Mouse (Mus musculus): ENCODE results near the gene Azin2. TPM values are rescaled to one million over a fixed set of nuclear protein-coding genes. Genes with fewer than 3 reads are reported as not detected.

The Azin2 gene
- total and polyA plus RNA-seq, 2 experiments: 1.7 to 5.7 TPM

- no peak for TF ChIP-seq CTCF (IDR thresholded peaks at IDR 0.05; ENCODE audit: low read depth, low read length)
- no peak for TF ChIP-seq POLR2A (IDR thresholded peaks at IDR 0.05; ENCODE audit: extremely low read depth, insufficient read depth, low read length)
- 0 out of 2 replicates have a peak overlapping the region, but pooled peaks have one; percentile 1 for H3K27ac ChIP-seq (replicated peaks; ENCODE audit: insufficient read depth, low read depth, low read length)
- H3K4me1 ChIP-seq (ENCODE audit: control insufficient read depth, insufficient read depth, low read length): peaks cover 33% of the 10 kb centered on the region
- H3K9ac ChIP-seq (ENCODE audit: low read depth, low read length): no peak overlapping the region
- H3K4me3 ChIP-seq (ENCODE audit: insufficient read depth, low read depth, low read length): no peak overlapping the region
- H3K36me3 ChIP-seq (ENCODE audit: control insufficient read depth, insufficient read depth, low read length): peaks cover 80% of the 10 kb centered on the region
- H3K27me3 ChIP-seq (ENCODE audit: control insufficient read depth, insufficient read depth, low read length): no peaks in the 10 kb centered on the region
- peak; percentile 81 for DNase-seq (ENCODE audit: extremely low read depth, low read depth, low spot score)
- 36% methylated on average over 8 of the region's 8 CpGs for WGBS
- H3K79me2 ChIP-seq (ENCODE audit: control insufficient read depth, insufficient read depth, low read length): peaks cover 10% of the 10 kb centered on the region; the same call in 1 of the 2 replicates
These were observed 41.5 kb upstream of the Azin2 start for GRCm38 (mm10) chr4:129003720-129004119.

- H3K9ac ChIP-seq (ENCODE audit: low read depth, low read length): 0 out of 2 replicates have a peak overlapping the region, but pooled peaks have one; percentile 9
- H3K36me3 ChIP-seq (ENCODE audit: control insufficient read depth, insufficient read depth, low read length): peaks cover 59% of the 10 kb centered on the region
- H3K27ac ChIP-seq (replicated peaks; ENCODE audit: insufficient read depth, low read depth, low read length): peak overlapping the region; percentile 88
- no peak overlapping the region for H3K4me3 ChIP-seq (ENCODE audit: insufficient read depth, low read depth, low read length)
- 10% methylated on average over 3 of the region's 3 CpGs for WGBS
- H3K4me1 ChIP-seq (ENCODE audit: control insufficient read depth, insufficient read depth, low read length): peaks cover 53% of the 10 kb centered on the region
- peaks cover 31% of the 10 kb centered on the region; the same call in 1 of the 2 replicates for H3K79me2 ChIP-seq (ENCODE audit: control insufficient read depth, insufficient read depth, low read length)
- peak; percentile 100 for DNase-seq (ENCODE audit: extremely low read depth, low read depth, low spot score)
- H3K27me3 ChIP-seq (ENCODE audit: control insufficient read depth, insufficient read depth, low read length): no peaks in the 10 kb centered on the region
- no peak for TF ChIP-seq CTCF (IDR thresholded peaks at IDR 0.05; ENCODE audit: low read depth, low read length)
- TF ChIP-seq POLR2A (IDR thresholded peaks at IDR 0.05; ENCODE audit: extremely low read depth, insufficient read depth, low read length): no peak
These were observed 38.5 kb upstream of the Azin2 start for GRCm38 (mm10) chr4:129000786-129001185.

GRCm38 (mm10) chr4:128998401-128998800 lies 36.2 kb upstream of the Azin2 start:
- H3K36me3 ChIP-seq (ENCODE audit: control insufficient read depth, insufficient read depth, low read length): peaks cover 41% of the 10 kb centered on the region
- H3K27me3 ChIP-seq (ENCODE audit: control insufficient read depth, insufficient read depth, low read length): no peaks in the 10 kb centered on the region
- peaks cover 47% of the 10 kb centered on the region for H3K79me2 ChIP-seq (ENCODE audit: control insufficient read depth, insufficient read depth, low read length)
- DNase-seq (ENCODE audit: extremely low read depth, low read depth, low spot score): no peak
- H3K4me3 ChIP-seq (ENCODE audit: insufficient read depth, low read depth, low read length): no peak overlapping the region
- 0 out of 2 replicates have a peak overlapping the region, but pooled peaks have one; percentile 20 for H3K9ac ChIP-seq (ENCODE audit: low read depth, low read length)
- H3K27ac ChIP-seq (replicated peaks; ENCODE audit: insufficient read depth, low read depth, low read length): peak overlapping the region; percentile 20; the same call in 1 of the 2 replicates
- TF ChIP-seq POLR2A (IDR thresholded peaks at IDR 0.05; ENCODE audit: extremely low read depth, insufficient read depth, low read length) (no peak), CTCF (IDR thresholded peaks at IDR 0.05; ENCODE audit: low read depth, low read length) (no peak)
- peaks cover 55% of the 10 kb centered on the region for H3K4me1 ChIP-seq (ENCODE audit: control insufficient read depth, insufficient read depth, low read length)
- 57% methylated on average over 8 of the region's 8 CpGs for WGBS

GRCm38 (mm10) chr4:128997258-128997657 lies 35.0 kb upstream of the Azin2 start:
- Histone ChIP-seq H3K79me2 (ENCODE audit: control insufficient read depth, insufficient read depth, low read length) (peaks cover 48% of the 10 kb centered on the region), H3K4me3 (ENCODE audit: insufficient read depth, low read depth, low read length) (no peak overlapping the region), H3K9ac (ENCODE audit: low read depth, low read length) (peak overlapping the region; percentile 36), H3K27ac (replicated peaks; ENCODE audit: insufficient read depth, low read depth, low read length) (peak overlapping the region; percentile 42), H3K36me3 (ENCODE audit: control insufficient read depth, insufficient read depth, low read length) (peaks cover 31% of the 10 kb centered on the region), H3K27me3 (ENCODE audit: control insufficient read depth, insufficient read depth, low read length) (no peaks in the 10 kb centered on the region), H3K4me1 (ENCODE audit: control insufficient read depth, insufficient read depth, low read length) (peaks cover 56% of the 10 kb centered on the region)
- DNase-seq (ENCODE audit: extremely low read depth, low read depth, low spot score): peak; percentile 82
- TF ChIP-seq POLR2A (IDR thresholded peaks at IDR 0.05; ENCODE audit: extremely low read depth, insufficient read depth, low read length) (no peak), CTCF (IDR thresholded peaks at IDR 0.05; ENCODE audit: low read depth, low read length) (no peak)
- 32% methylated on average over 8 of the region's 8 CpGs for WGBS

GRCm38 (mm10) chr4:128995238-128995637 lies 33.0 kb upstream of the Azin2 start:
- peak overlapping the region; percentile 93; the same call in 1 of the 2 replicates for H3K4me3 ChIP-seq (ENCODE audit: insufficient read depth, low read depth, low read length)
- H3K36me3 ChIP-seq (ENCODE audit: control insufficient read depth, insufficient read depth, low read length): peaks cover 18% of the 10 kb centered on the region
- TF ChIP-seq POLR2A (IDR thresholded peaks at IDR 0.05; ENCODE audit: extremely low read depth, insufficient read depth, low read length) (no peak), CTCF (IDR thresholded peaks at IDR 0.05; ENCODE audit: low read depth, low read length) (no peak)
- H3K79me2 ChIP-seq (ENCODE audit: control insufficient read depth, insufficient read depth, low read length): peaks cover 39% of the 10 kb centered on the region
- peak; percentile 47 for DNase-seq (ENCODE audit: extremely low read depth, low read depth, low spot score)
- peaks cover 41% of the 10 kb centered on the region for H3K4me1 ChIP-seq (ENCODE audit: control insufficient read depth, insufficient read depth, low read length)
- WGBS: 18% methylated on average over 7 of the region's 7 CpGs
- H3K27ac ChIP-seq (replicated peaks; ENCODE audit: insufficient read depth, low read depth, low read length): peak overlapping the region; percentile 94
- peak overlapping the region; percentile 98 for H3K9ac ChIP-seq (ENCODE audit: low read depth, low read length)
- H3K27me3 ChIP-seq (ENCODE audit: control insufficient read depth, insufficient read depth, low read length): no peaks in the 10 kb centered on the region

- Histone ChIP-seq H3K79me2 (ENCODE audit: control insufficient read depth, insufficient read depth, low read length) (peaks cover 39% of the 10 kb centered on the region), H3K27me3 (ENCODE audit: control insufficient read depth, insufficient read depth, low read length) (no peaks in the 10 kb centered on the region), H3K4me1 (ENCODE audit: control insufficient read depth, insufficient read depth, low read length) (peaks cover 29% of the 10 kb centered on the region), H3K9ac (ENCODE audit: low read depth, low read length) (peak overlapping the region; percentile 98), H3K4me3 (ENCODE audit: insufficient read depth, low read depth, low read length) (peak overlapping the region; percentile 93), H3K36me3 (ENCODE audit: control insufficient read depth, insufficient read depth, low read length) (peaks cover 3% of the 10 kb centered on the region; the same call in 1 of the 2 replicates), H3K27ac (replicated peaks; ENCODE audit: insufficient read depth, low read depth, low read length) (peak overlapping the region; percentile 94)
- DNase-seq (ENCODE audit: extremely low read depth, low read depth, low spot score): peak; percentile 57
- 2% methylated on average over 12 of the region's 12 CpGs for WGBS
- TF ChIP-seq CTCF (IDR thresholded peaks at IDR 0.05; ENCODE audit: low read depth, low read length) (no peak), POLR2A (IDR thresholded peaks at IDR 0.05; ENCODE audit: extremely low read depth, insufficient read depth, low read length) (no peak)
These were observed 31.4 kb upstream of the Azin2 start for GRCm38 (mm10) chr4:128993675-128994074.
